Mouse (Mus musculus): ENCODE measurements around the gene Psmc6. TPM values are rescaled to one million over a fixed set of nuclear protein-coding genes. Genes with fewer than 3 reads are reported as not detected.

The Psmc6 gene
- 100 to 1,000 TPM in 1 of 2 experiments, 10 to 100 TPM in 1; 83.4 to 116 TPM for total RNA-seq (2021)

GRCm38 (mm10) chr14:45329589-45330181, at the start of gene Psmc6:
Psmc6 (plus strand) TSS chr14:45329788.
- peak; percentile 91 for DNase-seq (ENCODE audit: low spot score in 2 of 2)
- intact Hi-C loops (cut with DNase I): loop anchor here (1.0 to 2.0 kb wide), 2 partner anchors 11 to 21 kb away; partner anchors contain the start of genes Ero1l and Styx

- intact Hi-C loops (cut with DNase I): no loop called here
Observed at GRCm38 (mm10) chr14:45282066-45282465, 47.5 kb upstream of the Psmc6 start.

DNA sequence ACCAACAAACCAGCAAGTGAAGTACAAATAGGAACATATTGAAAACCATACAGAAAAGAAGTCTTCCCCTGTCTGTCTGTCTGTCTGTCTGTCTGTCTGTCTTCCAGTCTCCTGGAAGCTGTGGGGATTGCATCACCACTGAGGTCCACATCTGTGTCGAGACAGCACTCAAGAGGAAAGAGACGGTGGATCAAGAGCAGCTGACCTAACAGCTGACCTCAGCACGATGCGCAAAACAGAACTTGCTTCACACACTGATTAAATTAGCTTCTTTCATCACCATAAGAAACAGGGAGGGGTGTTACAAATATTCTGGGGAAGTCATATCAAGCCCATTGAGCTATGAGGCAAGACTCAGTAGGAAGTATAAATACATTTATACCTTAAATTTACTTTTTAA, 38.0 kb upstream of the Psmc6 start:
- no peak for DNase-seq (ENCODE audit: low spot score in 2 of 2)
- intact Hi-C loops (cut with DNase I): no loop called here

More at GRCm38 (mm10) chr14:45282066-45282465, 47.5 kb upstream of the Psmc6 start:
- no peak for DNase-seq (ENCODE audit: low spot score in 2 of 2)

GRCm38 (mm10) chr14:45303939-45304338, 25.6 kb upstream of the Psmc6 start:
- intact Hi-C loops (cut with DNase I): no loop called here
- no peak for DNase-seq (ENCODE audit: low spot score in 2 of 2)

DNA sequence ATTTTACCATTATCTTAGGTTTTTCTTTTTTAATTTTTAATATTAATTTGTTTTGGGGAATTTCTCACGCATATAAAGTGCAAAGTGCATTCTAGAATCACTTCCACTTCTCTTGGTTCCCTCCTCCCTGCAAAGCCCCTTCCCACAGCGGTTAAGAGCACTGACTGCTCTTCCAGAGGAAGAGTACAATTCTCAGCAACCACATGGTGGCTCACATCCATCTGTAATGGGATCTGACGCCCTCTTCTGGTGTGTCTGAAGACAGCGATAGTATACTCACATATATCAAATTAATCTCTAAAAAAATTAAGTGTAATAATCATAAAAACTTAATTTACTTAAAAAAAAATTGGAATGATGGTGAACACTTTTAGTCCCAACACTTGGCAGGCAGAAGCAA, 25.2 kb upstream of the Psmc6 start:
- intact Hi-C loops (cut with DNase I): no loop called here
- DNase-seq (ENCODE audit: low spot score in 2 of 2): no peak

GRCm38 (mm10) chr14:45305852-45306251, 23.7 kb upstream of the Psmc6 start:
- intact Hi-C loops (cut with DNase I): no loop called here
- DNase-seq (ENCODE audit: low spot score in 2 of 2): no peak

DNA sequence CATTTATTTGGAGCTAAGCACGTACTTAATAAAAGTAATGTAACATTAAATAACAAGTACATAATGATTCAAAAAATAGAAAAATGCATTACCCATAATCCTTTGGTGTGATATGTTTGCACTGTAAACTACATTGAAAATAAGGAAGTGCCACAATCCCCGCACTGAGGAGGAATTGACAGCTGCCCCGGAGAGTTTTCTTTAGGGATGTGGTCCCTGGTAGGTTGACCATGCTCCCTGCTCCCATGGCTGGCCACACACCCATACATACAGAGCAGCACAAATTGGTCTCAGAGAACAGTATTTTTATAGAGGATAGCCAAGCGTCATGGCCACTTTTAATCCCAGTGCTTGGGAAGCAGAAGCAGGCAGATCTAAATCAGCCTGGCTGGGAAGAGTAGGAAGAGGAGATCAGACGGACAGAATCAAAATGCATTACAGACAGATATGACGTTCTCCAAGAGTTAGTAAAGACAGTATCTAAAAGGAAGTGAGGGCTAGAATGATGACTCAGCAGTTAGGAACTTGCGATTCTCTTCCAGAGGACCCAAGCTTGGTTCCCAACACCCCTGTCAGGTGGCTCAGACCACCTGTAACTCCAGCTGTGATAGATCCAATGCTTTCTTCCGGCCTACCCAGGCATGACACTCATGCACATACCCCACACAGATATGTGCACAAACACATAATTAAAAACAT, 21.8 kb upstream of the Psmc6 start:
- no peak for DNase-seq (ENCODE audit: low spot score in 2 of 2)
- intact Hi-C loops (cut with DNase I): no loop called here

DNA sequence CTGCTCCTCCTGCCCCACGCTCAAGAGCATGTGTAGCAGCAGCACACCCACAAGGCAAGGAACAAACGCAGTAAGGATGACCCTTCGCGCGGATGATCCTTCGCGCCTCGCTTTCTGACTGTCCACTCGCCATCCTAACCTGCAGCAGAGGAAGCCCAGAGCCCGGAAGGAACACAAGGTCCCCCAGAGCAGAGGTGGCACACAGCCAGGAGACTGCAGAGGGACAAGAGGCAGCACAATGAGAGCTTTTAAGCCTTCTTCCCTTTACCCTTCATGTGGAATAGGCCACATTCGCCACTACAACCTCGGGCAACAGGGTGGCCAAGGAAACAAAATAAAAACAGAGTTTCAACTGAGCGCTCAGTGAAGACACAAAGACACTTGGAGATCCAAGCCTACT, 19.9 kb upstream of the Psmc6 start:
- DNase-seq (ENCODE audit: low spot score in 2 of 2): no peak
- intact Hi-C loops (cut with DNase I): no loop called here

DNA sequence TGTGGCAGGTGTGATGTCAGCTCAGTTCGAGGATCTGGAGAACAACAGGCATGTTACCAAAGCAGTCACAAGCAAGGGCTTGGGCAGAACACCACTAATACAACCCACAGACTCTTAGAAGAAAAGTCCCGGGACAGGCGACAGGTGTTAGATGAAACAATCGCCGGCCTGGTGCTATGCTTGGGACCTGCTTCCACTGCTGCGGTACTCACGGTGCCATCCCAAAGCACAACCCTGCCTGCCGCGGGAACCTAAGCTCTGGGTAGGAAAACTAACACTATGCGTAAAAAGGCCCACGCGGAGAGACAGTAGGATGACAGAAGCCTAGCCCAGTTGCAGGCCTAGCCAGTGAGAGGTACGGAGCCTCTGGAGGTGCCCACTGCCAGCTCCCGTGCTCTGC, 19.5 kb upstream of the Psmc6 start:
- intact Hi-C loops (cut with DNase I): no loop called here
- DNase-seq (ENCODE audit: low spot score in 2 of 2): no peak

DNA sequence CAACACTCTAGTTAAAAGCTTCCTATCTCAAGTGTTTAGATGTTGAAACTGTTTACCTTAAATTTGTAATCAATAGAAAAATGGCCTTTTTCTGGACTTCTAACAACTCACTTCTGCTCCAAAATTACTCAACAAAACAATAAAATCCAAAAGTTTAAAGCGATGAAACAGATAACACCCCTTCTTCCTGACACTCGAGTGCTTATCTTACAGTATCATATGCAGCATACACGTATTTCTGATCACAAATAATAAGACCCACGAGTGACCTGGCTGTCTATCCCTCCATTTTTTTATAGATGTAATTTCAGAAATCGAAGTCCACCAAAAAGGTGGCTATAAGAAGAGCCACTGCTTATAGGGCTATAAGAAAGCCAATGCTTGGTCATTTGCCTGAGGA, 12.7 kb upstream of the Psmc6 start:
- intact Hi-C loops (cut with DNase I): no loop called here

GRCm38 (mm10) chr14:45317921-45318411, 11.6 kb upstream of the Psmc6 start:
- intact Hi-C loops (cut with DNase I): loop anchor here (1.0 kb wide), 1 partner anchor 11 kb away; the partner anchor contains the start of gene Psmc6
- peak in 1 of 2 experiments; percentile 9 for DNase-seq (ENCODE audit: low spot score in 2 of 2)

More for the DNA sequence above, 12.7 kb upstream of the Psmc6 start:
- DNase-seq (ENCODE audit: low spot score in 2 of 2): no peak

- peak; percentile 88 to 93 for DNase-seq (ENCODE audit: low spot score in 2 of 2)
- intact Hi-C loops (cut with DNase I): loop anchor here (1.0 kb wide), 1 partner anchor 11 kb away; the partner anchor contains the start of gene Psmc6
Observed at GRCm38 (mm10) chr14:45318426-45319236, 11.0 kb upstream of the Psmc6 start, which contains the start of gene Ero1l. Ero1l (minus strand) TSS chr14:45318771.

DNA sequence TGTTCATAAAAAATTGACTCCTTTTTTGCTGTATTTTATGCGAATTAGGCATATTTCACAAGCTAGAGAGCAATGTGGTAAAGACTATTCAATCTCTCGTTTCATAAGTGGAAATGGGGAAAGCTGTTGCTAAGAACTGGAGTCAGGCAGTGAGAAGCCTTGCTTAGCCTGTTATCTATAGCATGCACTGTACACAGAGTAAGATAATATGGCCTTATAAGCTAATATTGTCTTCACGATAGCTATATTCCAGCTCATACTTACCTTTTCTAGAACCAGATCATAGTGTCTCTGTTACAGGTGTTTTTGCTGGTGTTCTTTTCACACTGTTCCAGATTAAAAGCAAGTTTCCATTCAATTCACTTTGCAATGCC, 10.4 kb upstream of the Psmc6 start:
- intact Hi-C loops (cut with DNase I): no loop called here
- DNase-seq (ENCODE audit: low spot score in 2 of 2): no peak

DNA sequence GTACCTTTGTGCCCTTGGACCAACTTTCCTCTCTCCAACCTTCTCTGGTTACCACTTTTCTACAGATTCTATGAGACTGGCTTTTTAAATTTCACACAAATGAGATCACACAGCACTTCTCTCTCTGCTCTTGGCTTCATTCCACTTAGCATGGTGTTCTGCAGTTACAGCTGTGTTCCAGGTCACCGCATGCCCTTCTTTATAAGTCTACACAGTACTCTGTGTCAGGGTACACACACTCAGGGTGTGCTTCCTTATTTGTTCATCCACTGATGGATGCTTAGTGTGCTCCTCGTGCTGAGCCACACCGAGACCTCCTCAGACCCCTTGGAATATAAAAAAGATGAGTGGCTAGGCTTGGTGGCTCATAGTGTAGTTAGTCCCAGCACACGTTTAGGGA, 9.5 kb upstream of the Psmc6 start:
- intact Hi-C loops (cut with DNase I): no loop called here
- DNase-seq (ENCODE audit: low spot score in 2 of 2): no peak

- intact Hi-C loops (cut with DNase I): no loop called here
- DNase-seq (ENCODE audit: low spot score in 2 of 2): no peak
Observed at GRCm38 (mm10) chr14:45321067-45321466, 8.5 kb upstream of the Psmc6 start.

GRCm38 (mm10) chr14:45321622-45322021, 8.0 kb upstream of the Psmc6 start:
- DNase-seq (ENCODE audit: low spot score in 2 of 2): no peak
- intact Hi-C loops (cut with DNase I): no loop called here

DNA sequence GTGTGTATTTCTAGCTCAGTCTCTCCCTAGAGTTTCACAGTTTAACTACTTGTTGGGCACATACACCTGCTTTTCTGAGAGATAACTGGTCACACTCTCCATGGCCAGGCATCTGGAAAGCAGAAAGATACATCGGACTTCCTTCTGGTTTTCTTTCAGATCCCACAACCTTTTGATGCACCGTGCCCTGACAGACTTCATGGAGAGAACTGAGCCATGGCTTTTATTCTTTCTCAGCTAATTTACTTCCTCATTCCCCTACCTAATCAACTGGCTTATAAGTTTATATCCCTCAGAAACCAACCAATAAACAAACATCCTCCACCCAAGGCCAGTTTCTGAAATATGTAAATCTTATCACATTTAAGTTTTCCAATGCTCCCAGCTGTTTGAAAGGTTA, 7.1 kb upstream of the Psmc6 start:
- no peak for DNase-seq (ENCODE audit: low spot score in 2 of 2)
- intact Hi-C loops (cut with DNase I): no loop called here

- intact Hi-C loops (cut with DNase I): no loop called here
- no peak for DNase-seq (ENCODE audit: low spot score in 2 of 2)
Observed at GRCm38 (mm10) chr14:45323320-45323719, 6.3 kb upstream of the Psmc6 start.

DNA sequence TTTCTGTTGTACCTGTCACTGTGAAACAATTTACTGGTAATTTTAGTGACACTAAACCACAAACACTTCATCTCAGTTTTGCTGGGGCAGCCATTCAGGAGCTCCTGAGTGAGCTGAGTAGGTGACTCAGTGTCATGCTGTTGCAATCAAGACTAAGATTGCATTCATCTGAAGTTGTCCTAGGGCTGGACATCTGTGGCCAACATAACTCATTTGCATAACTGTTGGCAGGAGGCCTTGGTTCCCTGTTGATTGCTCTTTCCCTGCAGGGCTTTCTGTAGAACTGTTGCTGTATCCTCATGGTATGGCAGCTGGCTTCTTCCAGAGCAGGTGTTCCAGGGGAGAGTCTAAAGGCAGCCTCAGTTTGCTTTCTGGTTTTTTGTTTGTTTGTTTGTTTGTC, 4.1 kb upstream of the Psmc6 start:
- no peak for DNase-seq (ENCODE audit: low spot score in 2 of 2)
- intact Hi-C loops (cut with DNase I): no loop called here

GRCm38 (mm10) chr14:45328072-45328713, 1.4 kb upstream of the Psmc6 start:
- intact Hi-C loops (cut with DNase I): loop anchor here (2.0 kb wide), 1 partner anchor 23 kb away; the partner anchor contains the start of gene Styx

More at GRCm38 (mm10) chr14:45328072-45328713, 1.4 kb upstream of the Psmc6 start:
- DNase-seq (ENCODE audit: low spot score in 2 of 2): no peak
